ENCODE assay signal across 8 mouse cellular contexts in genomic region chr9:124311502-124311901, GRCm38 (mm10). TPM values are rescaled to one million over a fixed set of nuclear protein-coding genes. Genes with fewer than 3 reads are reported as not detected.
DNase-seq lines count a peak whose midpoint lies in the region; ATAC-seq and TF ChIP-seq lines count a peak whose summit lies in the region.

No protein-coding gene starts in this region.

- no peaks in the 10 kb centered on the region for H3K9me3 ChIP-seq in intestine, embryonic 16.5 days (ENCODE audit: control insufficient read depth, low read length)
- no peaks in the 10 kb centered on the region for H3K9me3 ChIP-seq in neural tube, embryonic 12.5 days

- no peak for ATAC-seq in intestine, embryonic 16.5 days
- ATAC-seq in neural tube, embryonic 12.5 days (ENCODE audit: low FRiP score, low read depth), result peak; percentile 37; the same call in 1 of the 2 replicates
- no peak for ATAC-seq in activated CD4-positive, CD25-positive, alpha-beta regulatory T cell, adult 4 months

- no peaks in the 10 kb centered on the region for H3K4me1 ChIP-seq in embryonic fibroblast, embryonic 13.5 days (ENCODE audit: control insufficient read depth, insufficient read depth, low read length)
- peaks cover 4% of the 10 kb centered on the region; the same call in 1 of the 2 replicates for H3K4me1 ChIP-seq in intestine, embryonic 16.5 days (ENCODE audit: control insufficient read depth, insufficient read depth, low read length)
- peaks cover 6% of the 10 kb centered on the region; the same call in 1 of the 2 replicates for H3K4me1 ChIP-seq in neural tube, embryonic 12.5 days
- H3K4me1 ChIP-seq in thymus, adult 2 months (replicated peaks; ENCODE audit: control insufficient read depth, insufficient read depth, low read length), result peaks cover 8% of the 10 kb centered on the region

- H3K4me3 ChIP-seq in layer of hippocampus, adult 2 months, result peak overlapping the region; percentile 94
- H3K4me3 ChIP-seq in embryonic fibroblast, embryonic 13.5 days (ENCODE audit: insufficient read depth, low read length), result peak overlapping the region; percentile 75
- peak overlapping the region; percentile 77 for H3K4me3 ChIP-seq in intestine, embryonic 16.5 days (ENCODE audit: low read length)
- H3K4me3 ChIP-seq in neural tube, embryonic 12.5 days, result peak overlapping the region; percentile 61; the same call in 1 of the 2 replicates
- no peak overlapping the region for H3K4me3 ChIP-seq in thymus, adult 2 months (ENCODE audit: control insufficient read depth, insufficient read depth, low read length)

- peak overlapping the region; percentile 96 for H3K27ac ChIP-seq in layer of hippocampus, adult 2 months
- peak overlapping the region; percentile 42; the same call in 1 of the 2 replicates for H3K27ac ChIP-seq in embryonic fibroblast, embryonic 13.5 days (ENCODE audit: insufficient read depth, low read length)
- H3K27ac ChIP-seq in intestine, embryonic 16.5 days (ENCODE audit: low read length), result peak overlapping the region; percentile 99
- H3K27ac ChIP-seq in neural tube, embryonic 12.5 days, result no peak overlapping the region
- no peak overlapping the region for H3K27ac ChIP-seq in thymus, adult 2 months (ENCODE audit: control insufficient read depth, insufficient read depth, low read length)

- TF ChIP-seq CTCF in layer of hippocampus, adult 2 months (conservative IDR thresholded peaks at IDR 0.05), result no peak
- TF ChIP-seq CTCF in embryonic fibroblast, embryonic 13.5 days (IDR thresholded peaks at IDR 0.05; ENCODE audit: borderline replicate concordance, insufficient read depth, low read length), result no peak
- TF ChIP-seq CTCF in thymus, adult 2 months (IDR thresholded peaks at IDR 0.05; ENCODE audit: borderline replicate concordance, control insufficient read depth, extremely low read depth, insufficient read depth, low read length, poor library complexity), result no peak

- TF ChIP-seq POLR2A in embryonic fibroblast, embryonic 13.5 days (IDR thresholded peaks at IDR 0.05; ENCODE audit: low read depth, low read length), result no peak
- no peak for TF ChIP-seq POLR2A in thymus, adult 2 months (IDR thresholded peaks at IDR 0.05; ENCODE audit: control insufficient read depth, extremely low read depth, insufficient read depth, low read length, poor library complexity)

- no peaks in the 10 kb centered on the region for H3K27me3 ChIP-seq in intestine, embryonic 16.5 days (replicated peaks; ENCODE audit: control insufficient read depth, insufficient read depth, low read length)
- H3K27me3 ChIP-seq in neural tube, embryonic 12.5 days (replicated peaks), result no peaks in the 10 kb centered on the region
- H3K27me3 ChIP-seq in thymus, adult 2 months (ENCODE audit: control insufficient read depth, insufficient read depth, low read length), result no peaks in the 10 kb centered on the region

- H3K36me3 ChIP-seq in intestine, embryonic 16.5 days (ENCODE audit: control insufficient read depth, insufficient read depth, low read length), result no peaks in the 10 kb centered on the region
- H3K36me3 ChIP-seq in neural tube, embryonic 12.5 days, result no peaks in the 10 kb centered on the region
- H3K36me3 ChIP-seq in thymus, adult 2 months (ENCODE audit: control insufficient read depth, insufficient read depth, low read length), result no peaks in the 10 kb centered on the region

- DNase-seq in layer of hippocampus, adult 2 months (ENCODE audit: low spot score in 2 of 2), result no peak
- DNase-seq in layer of hippocampus, postnatal 14 days (ENCODE audit: low spot score in 2 of 2), result no peak
- DNase-seq in embryo, embryonic 11 days, result no peak
- DNase-seq in thymus, adult 2 months, result no peak

- peak overlapping the region; percentile 56 for H3K4me2 ChIP-seq in intestine, embryonic 16.5 days (ENCODE audit: low read depth, low read length)
- peak overlapping the region; percentile 60 for H3K4me2 ChIP-seq in neural tube, embryonic 12.5 days (replicated peaks)

- H3K9ac ChIP-seq in intestine, embryonic 16.5 days (ENCODE audit: low read depth, low read length), result peak overlapping the region; percentile 89
- H3K9ac ChIP-seq in neural tube, embryonic 12.5 days, result 0 out of 2 replicates have a peak overlapping the region, but pooled peaks have one; percentile 72

RNA-seq across cellular contexts. Expression of gene 2010315B03Rik, which starts 1.0 kb away (rescaled TPM):
- total RNA-seq in layer of hippocampus, adult 2 months (2021), result 10 to 100 TPM; 18.3 to 19.5 TPM
- total RNA-seq in layer of hippocampus, postnatal 14 days (2021), result 10 to 100 TPM; 14.7 to 17.8 TPM
- polyA plus RNA-seq in embryonic fibroblast, embryonic 13.5 days (2011; ENCODE audit: insufficient read length, low read depth, missing spikeins), result 12.9 and 16.8 TPM in 2 replicates
- polyA plus RNA-seq in intestine, embryonic 16.5 days (2015; fragmentation: Nextera tagmentation; extraction: Ambion mirVana), result 14.8 and 15.7 TPM in 2 replicates
- 7.1 and 8.8 TPM in 2 replicates for polyA plus RNA-seq in neural tube, embryonic 12.5 days (2016; fragmentation: Nextera tagmentation; extraction: Ambion mirVana)
- 10 to 100 TPM; 20.6 to 27.3 TPM for polyA plus RNA-seq in activated CD4-positive, CD25-positive, alpha-beta regulatory T cell, adult 4 months (2017; shearing (Covaris generic))
- polyA plus RNA-seq in thymus, adult 2 months (2012; rRNA removed), result 3.7 and 4.4 TPM in 2 replicates

Comparison
In these comparisons a context has a peak if more than half of its experiments do, and no peak if none do; other contexts are left out.
1. H3K27ac ChIP-seq: peak in layer of hippocampus, adult 2 months (single experiment), embryonic fibroblast, embryonic 13.5 days (single experiment) and intestine, embryonic 16.5 days (single experiment); none in neural tube, embryonic 12.5 days (single experiment) and thymus, adult 2 months (single experiment).